Mouse (Mus musculus) left cerebral cortex, postnatal 36 days (tissue): Measurements from ENCODE around the gene Ino80b. TPM values are rescaled to one million over a fixed set of nuclear protein-coding genes. Genes with fewer than 3 reads are reported as not detected.

Experiments used
- DNase-seq, 2 experiments: peaks; one replicate each; pipeline ENCODE4 v3.0.0; 2021 to 2022; ENCODE audit warnings: low spot score in 2 of 2, mixed read lengths in 1 of 2
- intact Hi-C: fragments of 180-260 bp; cut with DNase I; formaldehyde crosslinking; loops from one replicate; pipeline ENCODE4 v1.15.1; 2025
- total RNA-seq, 2 experiments: library from RNA; stranded (reverse); gene quantifications; 2 replicates each; pipeline ENCODE4 v1.2.3; 2021

The Ino80b gene
- total RNA-seq, 2 experiments from 2014 or later: 20.5 to 26.0 TPM

- intact Hi-C loops: loop anchor here (1.0 to 2.0 kb wide), 3 partner anchors 23 to 106 kb away; partner anchors contain the start of genes Aup1 and Htra2
- peak in 1 of 2 experiments; percentile 67 for DNase-seq
These were observed 23.3 kb downstream of the Ino80b start for GRCm38 (mm10) chr6:83101688-83102556.

GRCm38 (mm10) chr6:83101316-83101687 is 23.9 kb downstream of the Ino80b start, which contains the start of the genes Ccdc142 and Gm42688:
TSS of gene Ccdc142 (plus strand) at chr6:83101601.
TSS of gene Gm42688 (plus strand) at chr6:83101617.
- peak; percentile 88 for DNase-seq
- intact Hi-C loops: loop anchor here (1.0 to 2.0 kb wide), 3 partner anchors 23 to 105 kb away; partner anchors contain the start of genes Aup1 and Htra2

GRCm38 (mm10) chr6:83098411-83098810 is 26.8 kb downstream of the Ino80b start:
- intact Hi-C loops: no loop called here
- no peak for DNase-seq

- no peak for DNase-seq
- intact Hi-C loops: no loop called here
These were observed 29.3 kb downstream of the Ino80b start for GRCm38 (mm10) chr6:83095968-83096367.

GRCm38 (mm10) chr6:83092416-83093127 is 32.7 kb downstream of the Ino80b start:
- DNase-seq: no peak
- intact Hi-C loops: no loop called here

- DNase-seq: no peak
- intact Hi-C loops: no loop called here
These were observed 37.3 kb downstream of the Ino80b start for GRCm38 (mm10) chr6:83087926-83088260.

- no peak for DNase-seq
- intact Hi-C loops: no loop called here
These were observed 37.9 kb downstream of the Ino80b start for GRCm38 (mm10) chr6:83087205-83087925.

- no peak for DNase-seq
- intact Hi-C loops: no loop called here
These were observed 38.9 kb downstream of the Ino80b start, which contains the start of gene Lbx2 for GRCm38 (mm10) chr6:83086121-83087035. TSS of gene Lbx2 (plus strand) at chr6:83086367.

GRCm38 (mm10) chr6:83084477-83084876 is 40.8 kb downstream of the Ino80b start:
- DNase-seq: no peak
- intact Hi-C loops: no loop called here

GRCm38 (mm10) chr6:83083497-83083896 is 41.7 kb downstream of the Ino80b start:
- no peak for DNase-seq
- intact Hi-C loops: no loop called here

- DNase-seq: no peak
- intact Hi-C loops: no loop called here
These were observed 45.0 kb downstream of the Ino80b start for GRCm38 (mm10) chr6:83080210-83080609.

- intact Hi-C loops: loop anchor here (1.0 to 10.0 kb wide), 4 partner anchors 22 to 636 kb away; partner anchors contain the start of genes Aup1, Ccdc142, Gm42688 and Vax2
These were observed 46.8 kb downstream of the Ino80b start for GRCm38 (mm10) chr6:83078324-83078858.

GRCm38 (mm10) chr6:83077630-83078323 is 47.5 kb downstream of the Ino80b start, which contains the start of gene Pcgf1:
TSS of gene Pcgf1 (plus strand) at chr6:83077869.
- intact Hi-C loops: loop anchor here (1.0 to 10.0 kb wide), 4 partner anchors 23 to 637 kb away; partner anchors contain the start of genes Aup1, Ccdc142, Gm42688 and Vax2
- DNase-seq: no peak

More at GRCm38 (mm10) chr6:83078324-83078858, 46.8 kb downstream of the Ino80b start:
- DNase-seq: peak; percentile 99

GRCm38 (mm10) chr6:83074979-83075378 is 50.3 kb downstream of the Ino80b start:
- intact Hi-C loops: loop anchor here (5.0 to 10.0 kb wide), 2 partner anchors 78 to 640 kb away; partner anchors contain the start of gene Vax2
- no peak for DNase-seq
